In the genomic region with DNA sequence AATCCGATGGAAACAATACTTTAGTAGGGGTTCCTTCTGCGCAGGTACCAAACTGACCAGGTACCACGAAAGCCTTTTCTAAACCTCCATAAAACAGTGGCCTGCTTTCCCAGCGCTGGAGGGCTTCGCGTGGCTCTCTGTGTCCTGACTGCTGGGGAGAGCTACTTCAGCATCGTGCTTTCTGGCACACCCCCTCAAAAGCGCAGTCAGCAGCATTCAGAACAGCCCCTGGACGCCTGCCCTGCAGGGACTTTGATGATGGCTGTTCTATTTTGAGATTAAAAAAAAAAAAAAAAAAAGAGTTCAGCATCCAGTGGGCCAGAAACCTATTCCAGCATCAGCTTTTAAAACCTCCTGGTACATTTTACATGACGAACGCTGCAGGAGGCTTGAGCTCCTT, we compare ENCODE assay signal across 13 mouse cellular contexts. TPM values are rescaled to one million over a fixed set of nuclear protein-coding genes. Genes with fewer than 3 reads are reported as not detected.
DNase-seq lines count a peak whose midpoint lies in the region; TF ChIP-seq lines count a peak whose summit lies in the region.
"Had no signal": no experiment of that assay in that cellular context is flagged by ENCODE, and none has a peak within 500 bp of the region (broad histone marks: within the 10 kb centered on the region; RNA-seq: fewer than 3 reads in every experiment).

No protein-coding gene starts in this region.

- DNase-seq in frontal cortex, adult 2 months (ENCODE audit: extremely low spot score in 1 of 2, low spot score in 1 of 2), result peak; percentile 39 to 49
- no peak for DNase-seq in frontal cortex, postnatal 10 days (ENCODE audit: low spot score in 2 of 2)
- peak; percentile 26 to 60 for DNase-seq in left cerebral cortex, adult 2 months (ENCODE audit: extremely low spot score in 1 of 2, low spot score in 2 of 2)
- no peak for DNase-seq in left cerebral cortex, postnatal 4 days
- peak; percentile 67 for DNase-seq in gastrocnemius, postnatal 25 days
- DNase-seq in right cerebral cortex, adult 2 months (ENCODE audit: low spot score in 2 of 2), result peak; percentile 41 to 50
- no peak for DNase-seq in thymus, postnatal 36 days
- DNase-seq in thymus, postnatal 0 days (ENCODE audit: low spot score), result no peak
- DNase-seq: kidney, adult 11 months; thymus, adult 2 months had no signal

- H3K4me3 ChIP-seq in left cerebral cortex, adult 2 months, result no peak overlapping the region
- H3K4me3 ChIP-seq: lung, embryonic 15.5 days; midbrain, embryonic 13.5 days; neural tube, embryonic 15.5 days had no signal

- TF ChIP-seq CTCF in left cerebral cortex, adult 2 months (IDR thresholded peaks at IDR 0.05), result no peak

- no peak overlapping the region for H3K27ac ChIP-seq in left cerebral cortex, adult 2 months
- H3K27ac ChIP-seq: lung, embryonic 15.5 days; midbrain, embryonic 13.5 days; neural tube, embryonic 15.5 days had no signal

- intact Hi-C loops in left cerebral cortex, adult 2 months (cut with DNase I), result no loop called here
- intact Hi-C loops in left cerebral cortex, postnatal 4 days (cut with DNase I), result no loop called here

RNA-seq across cellular contexts. Expression of gene Aplp2, which starts 14.2 kb away (rescaled TPM):
- polyA plus RNA-seq in frontal cortex, adult 2 months (2012; rRNA removed), result 788 and 803 TPM in 2 replicates
- 100 to 1,000 TPM; 568 to 604 TPM for total RNA-seq in left cerebral cortex, adult 2 months (2021)
- 100 to 1,000 TPM; 305 to 324 TPM for total RNA-seq in left cerebral cortex, postnatal 4 days (2021)
- total RNA-seq in gastrocnemius, postnatal 25 days (2021), result 100 to 1,000 TPM; 105 to 124 TPM
- polyA plus RNA-seq in thymus, postnatal 0 days (2015; fragmentation: Nextera tagmentation; extraction: Ambion mirVana), result 166 and 168 TPM in 2 replicates

RNA-seq across cellular contexts. Expression of gene Prdm10, which starts 54.5 kb away (rescaled TPM):
- polyA plus RNA-seq in frontal cortex, adult 2 months (2012; rRNA removed), result 20.5 and 21.2 TPM in 2 replicates
- total RNA-seq in left cerebral cortex, adult 2 months (2021), result 10 to 100 TPM; 23.1 to 24.5 TPM
- total RNA-seq in left cerebral cortex, postnatal 4 days (2021), result 10 to 100 TPM; 26.0 to 27.0 TPM
- total RNA-seq in gastrocnemius, postnatal 25 days (2021), result 1 to 10 TPM; 3.0 to 3.7 TPM
- 3.6 and 3.9 TPM in 2 replicates for polyA plus RNA-seq in thymus, postnatal 0 days (2015; fragmentation: Nextera tagmentation; extraction: Ambion mirVana)

Comparison
In these comparisons a context has a peak if more than half of its experiments do, and no peak if none do; other contexts are left out.
1. DNase-seq: peak in frontal cortex, adult 2 months (2 of 2), left cerebral cortex, adult 2 months (2 of 2), gastrocnemius, postnatal 25 days (single experiment) and right cerebral cortex, adult 2 months (2 of 2); none in frontal cortex, postnatal 10 days (0 of 2), left cerebral cortex, postnatal 4 days (single experiment), thymus, postnatal 36 days (0 of 2) and thymus, postnatal 0 days (single experiment).
2. RNA of gene Prdm10, which starts 54.5 kb away (total RNA-seq): 26.0 to 27.0 TPM in left cerebral cortex, postnatal 4 days and 23.1 to 24.5 TPM in left cerebral cortex, adult 2 months; 3.0 to 3.7 TPM in gastrocnemius, postnatal 25 days; every median in the first group is over 4 times any median in the second.